Mouse (Mus musculus) T-helper 2 cell (primary cell): ENCODE results near the gene Cth.

Experiments used
- in situ Hi-C: fragments of 300-600 bp; cut with MboI, MseI; formaldehyde crosslinking; loops from one replicate; pipeline ENCODE4 v1.15.1; 2025; ENCODE audit warnings: high pct_unique_total_duplicates

Cth gene

DNA sequence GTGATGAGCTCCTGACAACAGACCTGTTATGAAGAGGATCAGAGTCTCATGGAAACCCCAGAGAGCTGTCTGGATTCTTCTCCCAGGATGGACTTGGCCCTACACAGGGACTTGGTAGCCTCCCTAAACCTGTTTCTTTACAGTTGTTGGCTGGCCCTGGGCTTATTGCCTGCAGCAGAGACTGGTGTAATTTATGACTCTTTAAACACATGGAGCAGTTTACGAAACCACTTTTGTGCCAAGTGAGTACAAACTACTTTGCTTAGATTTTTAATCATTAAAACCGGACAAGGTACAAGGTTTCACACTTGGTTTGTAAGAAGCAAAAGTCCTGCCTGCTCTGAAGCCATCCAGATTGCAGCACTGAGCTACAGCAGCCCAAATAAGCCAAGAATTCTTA lies 12.7 kb downstream of the Cth start:
- in situ Hi-C loops: no loop called here

DNA sequence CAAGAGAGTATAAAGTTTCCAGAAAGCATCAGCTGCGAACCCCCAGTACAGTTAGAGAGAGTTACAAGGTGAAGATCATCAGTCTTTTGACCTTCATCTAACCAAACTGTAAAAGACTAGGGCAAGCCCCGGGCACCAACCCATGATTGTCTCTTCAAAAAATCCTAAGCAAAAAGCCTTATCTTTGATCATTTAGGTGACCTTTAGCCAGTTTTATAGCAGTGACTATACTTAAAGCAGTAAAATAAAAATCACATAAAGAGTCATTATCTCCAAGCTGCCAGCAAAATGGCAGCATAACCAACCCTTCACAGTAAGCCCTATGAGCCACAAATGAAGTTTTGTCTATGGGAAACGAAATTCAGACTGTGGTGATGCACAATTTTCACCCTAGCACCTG lies 14.6 kb downstream of the Cth start:
- in situ Hi-C loops: no loop called here

DNA sequence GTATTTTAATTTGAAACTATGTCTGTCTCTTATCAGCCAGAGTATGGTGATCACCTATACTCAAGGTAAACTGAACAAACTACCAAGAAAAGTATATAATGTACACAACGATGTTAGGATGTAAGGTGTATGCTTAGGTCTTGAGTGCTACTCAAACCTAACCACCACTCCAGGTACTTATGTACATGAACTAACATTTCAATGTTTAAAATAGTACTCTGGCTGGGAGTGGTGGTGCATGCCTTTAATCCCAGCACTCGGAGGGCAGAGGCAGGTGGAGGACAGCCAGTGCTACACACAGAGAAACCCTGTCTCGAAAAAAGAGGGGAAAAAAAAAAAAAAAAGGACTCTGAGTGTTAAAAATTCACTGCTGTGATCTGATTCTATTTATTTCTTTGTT lies 16.7 kb downstream of the Cth start:
- in situ Hi-C loops: no loop called here

DNA sequence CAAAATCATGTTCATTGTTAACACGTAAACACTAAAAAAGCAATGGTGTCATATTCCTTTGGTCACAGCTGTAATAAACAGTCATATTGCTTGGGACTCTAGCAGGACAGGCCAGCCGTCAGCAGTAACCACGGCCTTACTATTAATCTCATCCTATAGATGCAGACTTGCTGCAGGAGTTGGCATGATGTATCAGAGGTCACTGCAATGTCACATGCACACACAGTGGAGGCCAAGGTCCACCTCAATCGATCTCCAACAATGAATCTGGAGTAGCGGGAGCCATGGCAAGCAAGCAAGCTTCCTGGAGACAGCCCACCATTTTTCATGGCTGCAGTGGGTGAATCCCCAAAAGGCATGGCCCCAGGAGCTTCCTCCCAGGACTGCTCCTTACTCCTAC lies 23.2 kb downstream of the Cth start:
- in situ Hi-C loops: no loop called here

DNA sequence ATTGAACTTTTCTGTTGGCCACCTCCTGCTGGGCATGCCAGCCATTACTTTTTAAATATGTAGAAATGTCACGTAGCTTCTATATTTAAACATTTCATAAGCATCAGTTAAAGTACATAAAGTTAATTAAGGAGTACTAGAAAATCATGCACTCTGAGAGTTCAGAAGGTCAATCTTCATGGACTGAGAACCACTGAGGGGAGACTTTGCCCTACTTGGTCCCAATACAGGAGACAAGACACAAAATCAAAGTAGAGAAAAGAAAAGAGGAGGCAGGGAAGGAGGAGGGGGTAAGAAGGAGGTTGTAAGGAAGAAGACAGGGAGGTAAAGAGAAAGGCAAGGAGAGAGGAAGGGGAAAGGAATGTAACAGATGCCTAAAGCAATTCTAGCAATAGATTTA lies 24.9 kb downstream of the Cth start:
- in situ Hi-C loops: no loop called here

DNA sequence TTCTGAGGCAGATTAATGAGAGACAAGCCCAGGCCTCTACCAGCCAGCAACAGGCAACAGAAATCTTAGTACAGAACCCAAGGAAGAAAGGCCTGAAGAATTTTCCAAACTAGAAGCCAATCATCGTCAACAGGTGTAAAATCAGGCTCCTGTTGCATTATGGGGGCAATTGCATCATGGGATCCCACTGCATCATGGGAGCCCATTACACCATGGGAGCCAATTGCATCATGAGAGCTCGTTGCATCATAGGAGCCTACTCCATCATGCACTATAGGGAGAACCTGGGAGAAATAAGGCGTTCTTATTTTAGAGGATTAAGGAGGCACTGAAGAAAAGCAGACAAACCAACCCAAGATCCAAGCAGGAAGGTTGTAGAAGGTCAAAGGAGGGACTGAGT lies 27.2 kb downstream of the Cth start:
- in situ Hi-C loops: no loop called here

DNA sequence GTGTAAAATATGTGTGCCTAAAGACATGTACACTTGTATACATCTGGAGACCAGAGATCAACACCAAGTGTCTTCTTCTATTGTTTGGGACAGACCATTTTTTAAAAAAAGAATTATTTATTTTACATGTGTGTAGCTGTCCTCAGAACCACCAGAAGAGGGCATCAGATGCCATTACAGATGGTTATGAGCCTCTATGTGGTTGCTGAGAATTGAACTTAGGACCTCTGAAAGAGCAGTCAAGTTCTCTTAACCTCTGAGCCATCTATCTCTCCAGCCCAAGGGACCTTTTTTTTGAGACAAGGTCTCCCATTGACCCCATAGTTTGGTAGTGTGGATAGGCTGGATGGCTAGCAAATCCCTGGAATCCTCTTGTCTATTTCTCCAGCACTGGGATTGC lies 33.1 kb downstream of the Cth start:
- in situ Hi-C loops: no loop called here

DNA sequence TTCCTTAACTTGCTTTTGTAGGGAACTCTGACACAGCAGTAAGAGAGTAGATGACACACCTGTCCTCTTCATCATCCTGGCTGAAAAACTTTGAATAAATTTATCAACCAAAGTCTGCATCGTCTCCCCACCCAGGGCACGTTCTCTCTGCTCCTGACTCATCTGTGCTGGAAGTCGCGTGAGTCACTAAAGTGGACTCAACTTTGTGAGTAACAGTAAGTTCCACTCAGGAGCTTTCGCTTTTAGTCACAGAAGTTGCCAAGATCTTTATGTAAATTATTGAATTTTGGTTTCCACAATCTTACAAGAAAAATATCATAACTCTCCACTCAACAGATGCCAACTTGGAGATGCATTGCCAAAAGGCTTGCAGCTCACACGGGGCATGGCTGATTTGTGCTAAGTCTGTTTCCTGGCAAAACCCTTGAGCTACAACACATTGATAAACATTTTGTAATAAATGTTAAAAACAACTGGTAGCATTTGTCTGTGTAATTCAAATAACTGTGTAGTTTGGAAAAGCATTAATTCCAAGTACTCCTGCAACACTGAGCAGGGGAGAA lies 40.7 kb downstream of the Cth start:
- in situ Hi-C loops: loop anchor here (5.0 kb wide), 1 partner anchor 133 kb away; no protein-coding TSS in a partner anchor

DNA sequence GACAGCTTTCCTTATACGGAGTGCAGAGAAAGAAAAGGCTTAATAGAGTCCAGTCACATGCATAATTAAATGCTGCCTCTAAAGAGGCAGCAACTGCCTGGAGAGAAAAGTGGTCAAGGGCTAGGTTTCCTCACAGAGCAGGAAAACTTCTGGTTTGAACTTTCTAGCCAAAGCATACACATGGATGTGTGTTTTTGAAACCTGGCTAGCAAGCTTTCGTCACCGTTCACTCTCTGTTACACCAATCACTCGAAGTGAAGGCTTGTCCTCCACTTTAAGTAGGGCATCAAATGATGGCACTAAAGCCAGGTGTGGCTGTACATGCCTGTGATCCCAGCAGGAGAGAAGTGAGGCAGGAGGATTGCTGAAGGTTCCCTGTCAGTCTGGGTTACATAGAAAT lies 41.8 kb downstream of the Cth start:
- in situ Hi-C loops: loop anchor here (5.0 kb wide), 1 partner anchor 134 kb away; no protein-coding TSS in a partner anchor

DNA sequence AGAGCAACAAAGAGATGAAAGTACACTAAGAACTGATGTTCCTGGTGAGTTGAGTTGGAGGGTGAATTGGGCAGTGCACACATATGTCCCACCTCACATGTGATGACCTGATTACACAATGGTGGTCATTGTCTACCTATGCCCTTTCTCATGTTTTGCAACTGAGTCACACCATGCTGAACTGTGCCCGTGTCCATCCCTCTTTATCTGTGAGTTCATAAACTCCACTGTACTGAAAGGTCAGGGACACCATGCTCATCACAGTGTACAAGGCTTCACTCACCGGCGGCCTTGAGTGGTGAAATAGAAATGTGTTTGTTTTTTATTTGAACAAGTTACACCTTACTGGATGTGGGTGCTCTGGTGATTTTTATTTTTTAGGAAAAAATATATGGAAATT lies 42.9 kb downstream of the Cth start:
- in situ Hi-C loops: loop anchor here (5.0 kb wide), 1 partner anchor 135 kb away; no protein-coding TSS in a partner anchor

DNA sequence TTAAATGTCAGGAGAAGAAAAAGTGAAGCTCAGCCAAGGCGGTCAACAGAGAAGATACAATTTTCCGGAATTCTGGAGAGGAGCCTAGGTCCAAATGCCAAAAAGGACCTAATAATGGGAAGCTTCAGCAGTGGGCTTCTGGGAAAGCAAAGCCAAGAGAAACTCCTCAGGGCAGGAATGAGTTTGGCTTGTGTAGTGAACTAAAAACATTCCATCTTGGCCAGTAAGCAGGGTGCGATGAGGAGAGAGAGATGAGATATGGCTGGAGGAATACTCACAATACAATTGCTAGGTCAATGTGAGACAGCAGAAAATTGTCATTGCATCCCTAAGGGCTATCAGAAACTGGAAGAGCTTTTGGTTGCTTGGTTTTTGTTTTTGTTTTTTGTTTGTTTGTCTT lies 43.9 kb downstream of the Cth start:
- in situ Hi-C loops: loop anchor here (5.0 kb wide), 1 partner anchor 136 kb away; no protein-coding TSS in a partner anchor

DNA sequence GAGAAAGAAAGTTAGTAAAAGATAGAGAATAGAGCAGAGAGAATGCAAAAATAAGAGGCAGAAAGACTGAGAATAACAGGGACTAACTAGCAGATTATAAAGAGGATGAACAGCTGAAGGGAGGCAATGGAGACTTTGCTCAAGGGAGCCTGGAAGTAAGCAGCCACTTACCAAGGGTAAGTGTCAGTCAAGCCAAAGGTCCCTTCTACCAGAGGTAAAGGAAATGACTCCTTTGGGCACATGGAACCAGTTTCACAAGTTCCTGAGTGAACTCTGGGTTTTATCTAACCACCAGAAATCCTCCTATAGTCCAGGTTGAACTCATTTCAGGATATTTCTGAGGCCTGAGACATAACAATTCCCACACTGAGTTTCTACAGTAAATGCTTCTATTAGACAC lies 47.0 kb downstream of the Cth start:
- in situ Hi-C loops: no loop called here

DNA sequence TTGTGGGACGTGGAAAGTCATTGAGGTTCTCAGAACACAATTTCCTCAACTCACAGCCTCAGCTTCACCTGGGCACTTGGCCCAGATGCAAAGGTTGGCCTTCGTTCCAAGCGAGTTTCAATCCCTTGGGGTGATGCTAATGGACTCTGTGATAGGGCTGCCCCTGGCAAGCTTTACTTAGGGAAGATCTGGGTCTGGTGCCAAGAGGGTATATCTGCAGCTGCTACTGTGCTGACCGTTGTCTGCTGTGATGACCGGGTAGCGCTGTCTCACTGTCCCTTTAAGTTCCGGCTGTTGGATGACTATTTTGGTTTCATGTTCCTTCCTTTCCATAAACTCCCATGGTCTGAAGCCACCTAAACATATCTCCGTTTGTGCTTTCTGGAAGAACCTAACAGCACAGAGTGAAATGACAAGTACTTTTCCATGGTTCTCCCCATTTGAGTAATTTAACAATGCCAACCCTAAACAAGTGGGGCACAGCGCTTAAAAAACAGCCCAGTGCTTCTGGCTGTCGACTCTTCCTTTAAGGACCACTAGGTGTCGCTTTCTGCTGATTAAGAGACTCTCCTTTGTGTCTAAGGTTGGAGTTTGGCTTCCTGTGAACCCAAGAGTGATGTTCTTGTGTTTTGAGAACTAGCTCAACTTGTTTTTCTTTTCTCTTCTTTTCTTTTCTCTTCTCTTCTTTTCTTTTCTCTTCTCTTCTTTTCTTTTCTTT lies 48.3 kb downstream of the Cth start:
- in situ Hi-C loops: no loop called here

DNA sequence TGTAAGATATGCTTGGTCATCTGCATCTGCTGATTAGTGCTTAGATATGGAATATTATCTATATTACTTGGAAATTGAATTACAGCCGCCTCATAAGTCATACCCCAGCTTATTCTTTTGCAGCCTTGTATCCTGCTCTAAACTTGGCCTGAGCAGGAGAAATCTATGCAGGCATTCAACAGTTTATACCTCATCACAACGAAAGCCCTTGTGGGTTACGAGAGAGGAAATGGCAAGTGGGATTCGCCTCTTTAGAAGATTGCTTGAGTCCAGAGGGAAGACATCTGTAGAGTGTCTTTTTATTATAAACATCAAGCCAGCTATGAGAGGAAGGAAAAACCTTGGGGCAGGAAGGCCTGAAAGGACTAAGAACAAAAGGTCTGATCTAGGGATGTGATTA lies 52.0 kb downstream of the Cth start:
- in situ Hi-C loops: no loop called here

DNA sequence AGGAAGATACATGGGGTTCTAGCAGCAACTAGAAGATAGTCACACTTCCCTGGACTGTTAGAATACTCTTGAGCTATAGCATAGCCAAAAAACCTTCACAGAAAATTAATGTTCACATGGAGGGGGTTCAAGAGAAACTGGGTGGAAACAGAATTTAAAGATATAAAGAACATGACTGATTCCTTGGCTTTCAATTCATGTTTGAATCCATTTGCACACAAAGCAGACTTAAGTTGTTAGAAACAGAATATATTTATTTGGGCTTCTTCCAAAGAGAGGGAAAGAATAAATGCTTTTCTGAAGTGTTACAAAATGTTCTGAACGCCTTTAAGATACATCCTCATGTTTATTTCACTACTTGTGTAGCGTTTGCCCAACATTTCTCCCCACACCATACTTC lies 57.0 kb downstream of the Cth start:
- in situ Hi-C loops: no loop called here

DNA sequence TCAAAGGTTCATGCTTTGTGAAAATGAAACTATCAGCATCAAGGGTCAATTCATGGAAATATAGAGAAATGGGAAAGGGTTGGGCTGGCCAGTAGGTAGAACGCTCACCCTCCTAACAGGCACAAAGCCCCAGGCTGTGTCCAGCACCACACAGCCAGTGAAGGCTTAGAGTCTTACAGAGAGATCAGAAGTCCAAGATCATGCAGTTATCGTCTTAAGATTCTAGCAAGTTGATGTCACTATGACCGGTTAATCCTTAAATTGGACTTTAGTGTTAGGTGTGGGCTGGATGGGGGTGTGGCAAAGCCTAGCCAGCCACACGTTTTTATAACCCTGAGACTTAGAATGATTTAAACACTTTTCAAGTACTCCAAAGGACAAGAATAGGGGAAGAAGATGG lies 58.6 kb downstream of the Cth start:
- in situ Hi-C loops: no loop called here

DNA sequence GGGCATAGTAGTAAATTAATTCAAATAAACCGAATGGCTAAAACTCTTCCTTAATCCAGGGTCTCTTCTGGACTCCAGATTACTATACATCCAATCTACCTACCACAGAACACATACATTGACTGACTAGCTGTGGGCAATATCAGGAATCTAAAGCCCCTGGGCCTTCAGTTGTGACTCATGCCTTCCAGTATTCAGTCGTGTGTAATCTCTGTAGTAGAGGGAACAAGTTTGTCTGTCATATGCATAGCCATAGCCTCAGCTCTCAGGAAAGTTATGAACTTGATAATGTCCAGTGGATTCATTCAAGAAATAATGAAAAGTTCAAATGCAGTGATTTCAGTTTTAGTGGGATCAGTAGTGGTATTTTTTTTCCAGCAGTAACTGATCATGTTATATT lies 59.0 kb downstream of the Cth start:
- in situ Hi-C loops: no loop called here

DNA sequence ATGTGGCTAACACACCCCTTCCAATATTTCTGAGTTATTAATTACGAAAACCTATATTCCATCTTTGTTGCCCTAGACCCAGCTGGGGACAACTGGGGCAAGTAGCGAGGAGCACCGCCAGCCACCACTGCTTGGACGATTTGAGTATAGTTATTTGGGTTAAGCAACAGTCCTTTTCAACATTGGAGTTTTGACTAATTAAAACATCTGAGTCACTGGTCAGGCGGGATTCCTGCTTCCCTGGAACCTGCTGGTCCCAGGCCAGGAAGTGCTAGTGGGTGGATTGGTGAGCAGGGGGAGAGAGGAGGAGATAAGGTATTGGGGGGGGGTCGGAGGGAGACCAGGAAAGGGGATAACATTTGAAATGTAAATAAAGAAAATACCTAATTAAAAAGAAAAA lies 59.4 kb downstream of the Cth start:
- in situ Hi-C loops: no loop called here

DNA sequence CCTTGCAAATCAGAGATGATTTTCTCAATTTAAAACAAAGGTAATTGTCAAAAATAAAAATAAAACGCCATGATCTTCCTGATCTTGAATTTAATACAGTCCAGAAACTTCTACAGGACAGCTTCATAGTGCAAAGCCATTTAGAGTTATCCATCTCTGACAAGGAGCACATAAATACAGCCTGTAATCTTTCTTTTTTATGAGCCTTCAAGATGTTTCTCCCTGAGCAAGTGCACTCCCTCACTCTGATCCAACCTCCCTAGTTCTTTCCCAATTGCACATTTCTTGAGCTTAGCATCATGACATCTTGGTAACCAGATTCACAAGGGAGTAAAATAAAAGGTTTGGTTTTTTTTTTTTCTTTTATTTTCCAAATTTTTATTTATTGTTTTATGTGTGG lies 72.1 kb downstream of the Cth start:
- in situ Hi-C loops: no loop called here

DNA sequence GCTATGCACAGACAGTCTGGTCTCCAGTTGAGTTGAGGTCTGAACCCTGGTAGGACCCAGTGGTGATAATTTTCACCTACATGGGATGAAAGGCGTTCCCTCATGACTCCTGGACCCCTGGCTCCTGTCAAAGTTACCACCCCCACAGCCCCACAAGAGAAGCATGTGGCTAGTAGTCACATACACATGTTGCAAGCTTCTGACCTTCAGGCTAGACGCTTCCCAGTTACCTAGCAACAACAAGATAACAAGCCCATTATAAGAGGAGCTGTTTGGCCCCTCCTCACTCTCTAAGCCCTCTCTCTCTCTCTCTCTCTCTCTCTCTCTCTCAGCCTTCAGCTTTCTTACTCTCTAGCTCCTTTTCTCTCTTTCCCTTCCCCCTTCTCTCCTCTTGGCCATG lies 76.4 kb downstream of the Cth start:
- in situ Hi-C loops: no loop called here

DNA sequence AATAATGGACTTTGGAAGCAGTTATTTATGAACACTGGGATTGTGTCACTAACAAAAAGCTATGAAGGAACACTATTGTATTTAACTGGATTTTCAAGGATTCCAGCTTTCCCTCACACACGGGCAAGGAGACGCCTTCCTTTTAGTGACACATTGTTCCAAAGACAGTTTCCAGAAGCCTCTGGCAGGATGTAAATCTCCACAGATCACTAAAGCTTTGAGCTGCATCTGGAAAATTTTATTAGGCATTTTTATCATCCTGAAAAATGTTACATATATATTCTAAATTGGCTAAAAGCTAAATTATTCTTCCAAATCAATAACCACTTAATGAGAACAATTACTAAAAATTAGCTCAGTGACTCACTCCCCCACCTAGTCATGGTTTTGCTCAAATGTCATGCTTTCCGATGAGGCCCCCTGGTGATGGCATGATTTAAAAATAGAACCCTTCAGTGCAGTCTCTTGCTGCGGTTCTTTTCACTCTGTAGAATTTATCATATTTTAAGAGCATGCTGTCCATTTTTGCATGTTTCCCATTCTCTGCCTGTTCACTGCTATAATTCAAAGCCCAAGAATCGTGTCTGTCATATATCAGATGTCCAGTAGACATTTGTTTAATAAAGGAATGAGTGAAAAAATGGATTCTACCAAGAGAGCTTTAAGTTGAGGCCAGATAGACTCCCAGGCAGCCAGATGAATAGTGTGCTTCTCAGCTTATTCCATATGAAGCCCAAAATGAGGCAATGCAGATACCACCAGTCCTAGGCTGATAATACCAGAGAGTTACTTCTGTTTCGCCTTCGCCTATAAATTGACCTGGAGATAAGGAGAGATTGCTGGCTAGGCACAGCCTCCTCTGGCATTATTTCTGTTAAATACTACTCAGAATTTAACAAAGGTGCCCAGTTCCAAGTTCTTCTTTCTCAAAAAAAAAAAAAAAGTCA lies 77.3 kb downstream of the Cth start:
- in situ Hi-C loops: no loop called here
